22 mouse cellular contexts compared by ENCODE assay signal in genomic region chr6:64148613-64149012, GRCm38 (mm10).
"Had no signal": no experiment of that assay in that cellular context is flagged by ENCODE, and none has a peak within 500 bp of the region (broad histone marks: within the 10 kb centered on the region; RNA-seq: fewer than 3 reads in every experiment).

No protein-coding gene starts in this region.

- H3K9me3 ChIP-seq: liver, embryonic 13.5 days; liver, embryonic 15.5 days; lung, embryonic 15.5 days; megakaryocyte, embryonic 14.5 days; midbrain, embryonic 12.5 days; neural tube, embryonic 13.5 days had no signal

- H3K9ac ChIP-seq: liver, embryonic 13.5 days; liver, embryonic 15.5 days; liver, postnatal 0 days; lung, embryonic 15.5 days; midbrain, embryonic 12.5 days; neural tube, embryonic 13.5 days had no signal

- H3K4me2 ChIP-seq: liver, embryonic 13.5 days; liver, embryonic 15.5 days; lung, embryonic 15.5 days; midbrain, embryonic 12.5 days; neural tube, embryonic 13.5 days had no signal

- H3K36me3 ChIP-seq: liver, embryonic 13.5 days; liver, embryonic 15.5 days; lung, embryonic 15.5 days; midbrain, embryonic 12.5 days; neural tube, embryonic 13.5 days had no signal

- H3K27ac ChIP-seq: liver, embryonic 13.5 days; liver, embryonic 15.5 days; lung, embryonic 15.5 days; macrophage; midbrain, embryonic 12.5 days; neural tube, embryonic 13.5 days had no signal

- ATAC-seq: liver, postnatal 0 days; lung, postnatal 0 days; midbrain, embryonic 16.5 days had no signal

- H3K4me1 ChIP-seq: liver, embryonic 13.5 days; liver, embryonic 15.5 days; lung, embryonic 15.5 days; megakaryocyte, embryonic 14.5 days; midbrain, embryonic 12.5 days; neural tube, embryonic 13.5 days had no signal

- DNase-seq: liver, embryonic 13.5 days; liver, postnatal 0 days; lung, adult 2 months; lung, postnatal 14 days; lung, postnatal 36 days; midbrain, embryonic 14.5 days; retina, postnatal 1 day; right cerebral cortex, adult 18-20 months; right cerebral cortex, postnatal 25 days; right cerebral cortex, postnatal 4 days; spleen, adult 18-20 months; thymus, adult 18-20 months; thymus, postnatal 14 days; thymus, postnatal 36 days had no signal

- H3K27me3 ChIP-seq: liver, embryonic 13.5 days; liver, embryonic 15.5 days; lung, embryonic 15.5 days; megakaryocyte, embryonic 14.5 days; midbrain, embryonic 12.5 days; neural tube, embryonic 13.5 days had no signal

- H3K4me3 ChIP-seq: liver, embryonic 13.5 days; liver, embryonic 15.5 days; lung, embryonic 15.5 days; megakaryocyte, embryonic 14.5 days; midbrain, embryonic 12.5 days; neural tube, embryonic 13.5 days had no signal
